ENCODE assay signal across 11 mouse cellular contexts in the genomic region with DNA sequence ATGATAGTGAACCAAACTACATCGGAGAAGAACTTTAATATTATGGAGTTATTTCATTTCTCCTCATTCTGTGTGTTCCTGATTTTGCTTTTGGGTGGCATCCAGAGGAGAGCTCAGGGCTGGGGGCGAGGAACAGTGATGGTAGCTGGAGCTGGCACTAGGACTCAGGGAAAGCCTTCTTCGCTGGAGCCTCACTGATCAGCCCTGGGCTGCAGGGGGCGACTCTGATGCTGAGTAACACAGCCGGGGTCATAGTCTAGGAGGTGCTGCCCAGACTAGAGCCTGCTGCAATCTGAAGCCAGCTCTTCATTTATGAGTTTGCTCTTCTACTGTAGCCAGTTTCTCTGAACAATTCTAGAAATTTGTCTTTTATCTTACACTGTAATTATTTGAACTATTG.
DNase-seq lines count a peak whose midpoint lies in the region; ATAC-seq lines count a peak whose summit lies in the region.
"Had no signal": no experiment of that assay in that cellular context is flagged by ENCODE, and none has a peak within 500 bp of the region (broad histone marks: within the 10 kb centered on the region; RNA-seq: fewer than 3 reads in every experiment).

No protein-coding gene starts in this region.

- H3K36me3 ChIP-seq in liver, embryonic 11.5 days (ENCODE audit: control insufficient read depth, insufficient read depth, low read length) = peaks cover 40% of the 10 kb centered on the region
- H3K36me3 ChIP-seq in liver, embryonic 12.5 days = peaks cover 94% of the 10 kb centered on the region
- H3K36me3 ChIP-seq in hindbrain, embryonic 16.5 days (ENCODE audit: control insufficient read depth, insufficient read depth, low read length) = peaks cover 35% of the 10 kb centered on the region

- H3K9me3 ChIP-seq in liver, embryonic 11.5 days (ENCODE audit: control insufficient read depth, low read length) = no peaks in the 10 kb centered on the region
- no peaks in the 10 kb centered on the region for H3K9me3 ChIP-seq in liver, embryonic 12.5 days (replicated peaks)
- H3K9me3 ChIP-seq in hindbrain, embryonic 16.5 days (ENCODE audit: control insufficient read depth, low read length) = no peaks in the 10 kb centered on the region
- H3K9me3 ChIP-seq: hindbrain, embryonic 10.5 days; stomach, embryonic 15.5 days had no signal

- H3K4me2 ChIP-seq in liver, embryonic 11.5 days = no peak overlapping the region
- no peak overlapping the region for H3K4me2 ChIP-seq in liver, embryonic 12.5 days
- H3K4me2 ChIP-seq in hindbrain, embryonic 16.5 days (ENCODE audit: low read length) = no peak overlapping the region
- H3K4me2 ChIP-seq: stomach, embryonic 15.5 days had no signal

- no peaks in the 10 kb centered on the region for H3K27me3 ChIP-seq in liver, embryonic 11.5 days (replicated peaks; ENCODE audit: control insufficient read depth, insufficient read depth, low read length)
- no peaks in the 10 kb centered on the region for H3K27me3 ChIP-seq in liver, embryonic 12.5 days (replicated peaks)
- no peaks in the 10 kb centered on the region for H3K27me3 ChIP-seq in hindbrain, embryonic 16.5 days (replicated peaks; ENCODE audit: control insufficient read depth, insufficient read depth, low read length)
- H3K27me3 ChIP-seq: stomach, embryonic 15.5 days had no signal

- no peak overlapping the region for H3K4me3 ChIP-seq in liver, embryonic 11.5 days (ENCODE audit: low read depth, low read length)
- no peak overlapping the region for H3K4me3 ChIP-seq in liver, embryonic 12.5 days
- no peak overlapping the region for H3K4me3 ChIP-seq in hindbrain, embryonic 16.5 days (ENCODE audit: low read length)
- H3K4me3 ChIP-seq: hindbrain, embryonic 10.5 days; stomach, embryonic 15.5 days had no signal

- no peak overlapping the region for H3K27ac ChIP-seq in liver, embryonic 11.5 days (ENCODE audit: low read depth, low read length)
- H3K27ac ChIP-seq in liver, embryonic 12.5 days = no peak overlapping the region
- H3K27ac ChIP-seq in hindbrain, embryonic 16.5 days (ENCODE audit: low read depth, low read length) = no peak overlapping the region
- H3K27ac ChIP-seq: hindbrain, embryonic 10.5 days; stomach, embryonic 15.5 days had no signal

- peak; percentile 18 for DNase-seq in adrenal gland, postnatal 10 days
- DNase-seq in adrenal gland, postnatal 36 days = no peak
- no peak for DNase-seq in liver, embryonic 11.5 days (ENCODE audit: low spot score)
- DNase-seq in ZHBTc4 (ENCODE audit: low read depth, low spot score) = peak; percentile 23
- peak; percentile 28 for DNase-seq in lung, postnatal 36 days
- DNase-seq in spleen, adult 12 weeks (ENCODE audit: low spot score) = no peak
- DNase-seq: cerebellum, adult 2 months had no signal

- H3K9ac ChIP-seq in liver, embryonic 11.5 days (ENCODE audit: low read depth, low read length) = no peak overlapping the region
- H3K9ac ChIP-seq in liver, embryonic 12.5 days = no peak overlapping the region
- no peak overlapping the region for H3K9ac ChIP-seq in hindbrain, embryonic 16.5 days (ENCODE audit: low read depth, low read length)
- H3K9ac ChIP-seq: stomach, embryonic 15.5 days had no signal

- ATAC-seq in liver, embryonic 11.5 days (replicated peaks; ENCODE audit: low FRiP score) = peak; percentile 54; the same call in 1 of the 2 replicates
- ATAC-seq in liver, embryonic 12.5 days = no peak
- ATAC-seq in hindbrain, embryonic 16.5 days = no peak

- no peaks in the 10 kb centered on the region for H3K4me1 ChIP-seq in liver, embryonic 11.5 days (replicated peaks; ENCODE audit: control insufficient read depth, insufficient read depth, low read length)
- no peaks in the 10 kb centered on the region for H3K4me1 ChIP-seq in liver, embryonic 12.5 days
- no peaks in the 10 kb centered on the region for H3K4me1 ChIP-seq in hindbrain, embryonic 16.5 days (ENCODE audit: control insufficient read depth, insufficient read depth, low read depth, low read length)
- H3K4me1 ChIP-seq: hindbrain, embryonic 10.5 days; stomach, embryonic 15.5 days had no signal

- 85% methylated on average over 5 of the region's 5 CpGs for WGBS in liver, embryonic 11.5 days
- WGBS in liver, embryonic 12.5 days (ENCODE audit: insufficient replicate concordance) = 82% methylated on average over 5 of the region's 5 CpGs
- WGBS in hindbrain, embryonic 16.5 days = 84% methylated on average over 5 of the region's 5 CpGs

Comparison
In these comparisons a context has a peak if more than half of its experiments do, and no peak if none do; other contexts are left out.
1. DNase-seq: peak in adrenal gland, postnatal 10 days (single experiment), ZHBTc4 (single experiment) and lung, postnatal 36 days (single experiment); none in adrenal gland, postnatal 36 days (0 of 2), liver, embryonic 11.5 days (single experiment) and spleen, adult 12 weeks (single experiment).